Mouse (Mus musculus): ENCODE measurements around the gene Park7.
A peak's percentile ranks its signal among the peaks of the same experiment; 100 is the strongest.

Park7 gene

GRCm38 (mm10) chr4:150914290-150914733, at the start of gene Park7, which contains the start of gene Tnfrsf9:
Gene Park7, minus strand, starts transcription at chr4:150914437.
Gene Tnfrsf9, plus strand, starts transcription at chr4:150914562.
- peak; percentile 99 for DNase-seq (ENCODE audit: low read depth, low spot score)

DNA sequence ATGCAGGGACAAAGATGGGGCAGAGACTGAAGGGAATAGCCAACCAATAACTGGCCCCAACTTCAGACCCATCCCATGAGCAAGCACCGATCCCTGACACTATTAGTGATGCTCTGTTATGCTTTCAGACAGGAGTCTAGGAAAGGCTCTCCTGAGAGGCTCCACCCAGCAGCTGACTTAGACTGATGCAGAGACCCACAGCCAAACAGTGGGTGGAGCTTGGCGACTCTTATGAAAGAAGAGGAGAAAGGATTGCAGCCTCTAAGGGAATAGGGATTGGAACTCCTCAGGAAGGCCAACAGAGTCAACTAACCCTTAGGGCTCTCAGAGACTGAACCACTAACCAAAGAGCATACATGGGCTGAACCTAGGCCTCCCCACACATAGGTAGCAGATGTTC, 49.5 kb upstream of the Park7 start:
- DNase-seq (ENCODE audit: low read depth, low spot score): no peak

DNA sequence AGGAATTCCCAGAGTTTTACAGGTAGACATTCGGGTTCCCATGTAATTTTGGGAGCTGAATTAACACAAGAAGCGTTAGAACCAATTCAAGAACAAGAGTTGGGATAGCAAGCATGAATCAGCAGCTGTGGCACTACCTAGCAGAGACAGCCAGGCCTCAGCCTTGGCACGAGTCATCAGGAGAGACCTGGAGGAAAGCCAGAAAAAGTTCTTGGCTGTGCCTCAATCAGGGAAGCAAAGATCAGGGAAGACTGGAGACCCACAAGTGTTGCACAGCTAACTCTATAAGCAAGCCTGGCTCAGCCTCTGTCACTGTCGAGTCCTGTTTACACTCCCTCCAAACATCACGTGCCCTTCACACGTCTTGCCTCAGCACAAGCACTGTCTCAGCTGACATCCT, 48.0 kb upstream of the Park7 start:
- no peak for DNase-seq (ENCODE audit: low read depth, low spot score)

DNA sequence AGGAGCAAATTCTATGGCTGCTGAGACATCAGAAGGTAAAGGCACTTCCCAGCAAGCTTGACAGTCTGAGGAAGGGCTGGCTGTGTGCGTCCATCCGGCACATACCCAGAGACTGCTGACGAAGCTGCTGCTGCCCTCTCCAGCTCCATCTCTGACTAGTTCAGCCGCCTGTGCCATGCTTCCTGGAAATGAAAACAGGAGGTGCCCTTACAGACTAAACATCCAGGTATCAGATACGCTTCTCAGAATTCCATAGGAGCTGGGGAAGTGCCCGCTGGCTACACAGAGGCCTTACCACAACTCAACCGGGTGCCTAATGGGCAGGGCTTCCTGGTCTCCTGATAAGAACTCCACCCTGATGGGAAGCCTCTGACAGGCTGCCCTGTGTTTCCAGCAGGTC, 44.3 kb upstream of the Park7 start:
- DNase-seq (ENCODE audit: low read depth, low spot score): no peak

- DNase-seq (ENCODE audit: low read depth, low spot score): no peak
These were observed 42.8 kb upstream of the Park7 start for GRCm38 (mm10) chr4:150957106-150957458.

DNA sequence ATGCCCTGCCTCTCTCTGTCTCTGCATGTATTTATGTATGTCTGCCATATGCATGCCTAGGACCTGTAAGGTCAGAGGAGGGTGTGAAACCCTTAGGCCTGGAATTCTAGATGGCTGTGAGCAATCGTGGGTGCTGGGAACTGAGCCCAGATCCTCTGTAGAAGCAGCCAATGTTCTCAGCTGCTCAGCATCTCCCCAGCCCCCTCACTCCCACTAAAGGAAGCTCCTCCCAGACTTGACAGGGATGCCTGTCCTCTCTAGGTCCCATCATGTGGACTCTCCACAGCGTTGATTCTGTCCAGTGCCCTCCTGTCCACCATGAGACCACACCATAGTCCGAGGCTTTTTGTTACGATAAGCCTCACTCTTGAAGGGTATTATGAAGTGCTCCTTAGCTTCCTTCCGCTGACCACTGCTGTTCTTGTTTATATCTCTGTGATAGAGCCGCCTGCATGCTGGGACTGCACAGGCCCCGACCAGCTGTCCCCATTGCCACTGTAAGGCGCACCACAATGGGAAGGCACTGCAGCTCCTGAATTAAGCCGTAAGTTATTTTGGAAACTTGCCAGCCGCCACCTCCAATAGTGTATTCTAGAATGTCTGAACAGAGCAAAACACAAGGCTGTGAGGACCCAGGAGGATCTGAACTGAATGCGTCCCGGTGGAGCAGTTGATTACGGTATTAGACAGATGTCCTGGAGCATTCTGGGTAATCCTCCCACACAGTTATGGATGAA, 42.3 kb upstream of the Park7 start:
- no peak for DNase-seq (ENCODE audit: low read depth, low spot score)

- DNase-seq (ENCODE audit: low read depth, low spot score): peak; percentile 70
These were observed 36.7 kb upstream of the Park7 start for GRCm38 (mm10) chr4:150950972-150951371.

DNA sequence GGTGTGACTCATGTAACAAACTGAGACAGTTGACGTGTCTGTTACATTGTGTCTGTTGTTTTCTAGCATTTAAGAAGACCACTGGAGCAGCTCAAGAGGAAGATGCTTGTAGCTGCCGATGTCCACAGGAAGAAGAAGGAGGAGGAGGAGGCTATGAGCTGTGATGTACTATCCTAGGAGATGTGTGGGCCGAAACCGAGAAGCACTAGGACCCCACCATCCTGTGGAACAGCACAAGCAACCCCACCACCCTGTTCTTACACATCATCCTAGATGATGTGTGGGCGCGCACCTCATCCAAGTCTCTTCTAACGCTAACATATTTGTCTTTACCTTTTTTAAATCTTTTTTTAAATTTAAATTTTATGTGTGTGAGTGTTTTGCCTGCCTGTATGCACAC, 30.5 kb upstream of the Park7 start:
- DNase-seq (ENCODE audit: low read depth, low spot score): no peak

GRCm38 (mm10) chr4:150939991-150940651, 25.9 kb upstream of the Park7 start:
- DNase-seq (ENCODE audit: low read depth, low spot score): peak; percentile 85

GRCm38 (mm10) chr4:150938063-150938452, 23.8 kb upstream of the Park7 start:
- peak; percentile 79 for DNase-seq (ENCODE audit: low read depth, low spot score)

DNA sequence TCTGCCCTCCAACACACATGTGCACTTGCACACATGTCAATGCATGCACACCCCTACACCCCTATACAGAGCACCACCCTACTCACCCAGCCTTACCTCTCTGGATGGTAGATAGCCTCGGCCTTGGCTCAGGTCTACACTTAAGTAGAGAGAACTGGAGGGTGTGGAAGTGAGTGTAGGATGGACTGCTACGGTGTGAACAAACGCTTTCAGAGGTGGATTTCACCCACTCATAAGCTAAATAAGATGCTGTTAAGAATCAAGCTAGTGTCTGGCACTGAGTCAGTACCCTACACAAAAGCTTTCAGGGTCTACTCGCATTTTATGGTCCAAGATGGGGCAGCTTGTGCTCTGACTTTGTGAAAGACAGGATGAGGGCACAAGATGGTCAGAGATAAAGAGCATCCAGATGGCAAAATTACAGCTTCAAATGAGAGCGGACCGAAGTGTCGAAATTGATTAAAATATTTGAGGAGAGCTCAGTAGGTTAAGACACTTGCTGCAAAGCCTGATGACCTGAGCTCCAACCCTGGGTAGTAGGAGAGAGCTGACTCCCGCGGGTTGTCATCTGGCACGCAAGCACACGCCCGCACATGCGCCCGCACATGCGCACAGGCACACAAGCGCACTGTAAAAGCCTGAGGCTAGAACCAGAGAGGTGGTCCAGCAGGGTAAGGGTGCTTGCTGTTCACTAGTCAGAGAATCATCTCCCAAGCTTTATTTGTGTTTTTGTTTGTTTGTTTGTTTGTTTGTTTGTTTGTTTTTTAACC, 23.2 kb upstream of the Park7 start:
- peak; percentile 77 for DNase-seq (ENCODE audit: low read depth, low spot score)

DNA sequence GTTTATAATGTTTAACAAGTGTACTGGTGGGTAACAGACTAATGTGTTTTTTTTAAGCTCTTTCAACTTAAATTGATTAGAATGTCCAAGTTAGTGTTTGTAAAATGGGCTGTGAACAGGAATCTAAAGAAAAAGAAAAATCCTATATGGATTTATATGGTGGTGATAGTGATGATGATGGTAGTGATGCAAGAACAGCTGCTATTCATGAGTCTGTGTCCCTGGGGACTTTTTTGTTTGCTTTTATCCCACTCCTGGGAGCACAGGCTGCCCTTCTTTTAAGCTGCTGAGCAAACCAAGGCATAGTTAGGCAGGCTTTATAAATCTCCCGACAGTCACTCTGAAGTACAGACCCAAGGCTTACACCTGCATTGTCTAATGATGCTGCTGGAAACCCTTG, 19.3 kb upstream of the Park7 start:
- no peak for DNase-seq (ENCODE audit: low read depth, low spot score)

GRCm38 (mm10) chr4:150927789-150928188, 13.6 kb upstream of the Park7 start:
- peak; percentile 75 for DNase-seq (ENCODE audit: low read depth, low spot score)

DNA sequence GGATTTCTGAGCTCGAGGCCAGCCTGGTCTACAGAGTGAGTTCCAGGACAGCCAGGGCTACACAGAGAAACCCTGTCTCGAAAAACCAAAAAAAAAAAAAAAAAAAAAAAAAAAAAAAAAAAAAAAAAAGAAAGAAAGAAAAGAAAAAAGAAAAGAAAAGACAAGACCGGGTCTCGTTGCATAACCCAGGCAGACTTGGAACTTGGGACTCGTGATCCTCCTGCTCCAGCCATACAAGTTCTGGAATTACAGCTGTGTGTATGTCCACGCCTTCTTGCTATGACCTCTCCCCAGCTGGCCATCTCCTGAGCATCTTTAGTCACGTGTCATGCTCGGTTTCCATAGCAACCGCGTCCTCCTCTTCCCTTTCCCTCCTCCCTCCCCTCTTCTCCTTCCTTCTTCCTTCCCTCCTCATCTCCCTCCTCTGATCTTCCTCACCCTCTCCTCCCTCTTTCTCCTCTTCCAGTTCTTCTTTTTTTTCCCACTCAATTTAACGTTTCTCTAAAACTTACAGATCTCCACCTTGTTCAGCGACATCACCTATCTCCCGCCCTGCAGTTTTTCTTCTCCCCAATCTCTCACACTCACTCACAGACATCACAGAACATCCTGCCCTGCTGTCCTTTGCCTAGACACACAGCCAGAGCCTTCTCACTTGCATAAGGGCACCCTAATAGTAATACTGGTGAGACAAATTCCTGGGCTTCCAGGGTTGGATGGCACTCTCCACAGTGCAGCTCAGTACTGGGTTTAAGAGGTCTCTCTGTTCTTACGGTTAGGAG, 12.9 kb upstream of the Park7 start:
- peak; percentile 76 for DNase-seq (ENCODE audit: low read depth, low spot score)

- DNase-seq (ENCODE audit: low read depth, low spot score): peak; percentile 76
These were observed 11.7 kb upstream of the Park7 start for GRCm38 (mm10) chr4:150925923-150926322.

- DNase-seq (ENCODE audit: low read depth, low spot score): peak; percentile 75
These were observed 10.7 kb upstream of the Park7 start for GRCm38 (mm10) chr4:150924936-150925335.

GRCm38 (mm10) chr4:150924308-150924707, 10.1 kb upstream of the Park7 start:
- DNase-seq (ENCODE audit: low read depth, low spot score): peak; percentile 82

DNA sequence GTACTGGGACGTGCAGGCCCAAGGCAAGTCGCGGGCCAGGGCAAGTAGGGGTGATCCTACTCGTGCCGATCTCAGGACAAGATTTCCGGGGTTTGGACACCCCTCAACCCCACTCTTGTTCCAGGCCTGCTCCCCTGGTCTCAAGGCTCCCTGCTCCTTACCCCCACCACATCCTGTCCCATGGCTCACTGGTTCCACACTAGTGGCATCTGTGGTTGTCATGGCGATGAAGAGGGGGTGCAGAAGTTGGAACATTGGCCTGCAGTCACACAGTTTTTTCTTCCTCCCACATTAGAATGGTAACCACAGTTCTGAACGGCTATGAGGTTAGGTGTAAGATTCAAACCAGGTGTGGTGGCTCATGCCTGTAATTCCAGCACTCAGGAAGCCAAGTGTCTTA, 7.0 kb upstream of the Park7 start:
- DNase-seq (ENCODE audit: low read depth, low spot score): peak; percentile 74

- DNase-seq (ENCODE audit: low read depth, low spot score): peak; percentile 63
These were observed 3.2 kb upstream of the Park7 start for GRCm38 (mm10) chr4:150917336-150918027.

- DNase-seq (ENCODE audit: low read depth, low spot score): peak; percentile 89
These were observed 1.1 kb upstream of the Park7 start for GRCm38 (mm10) chr4:150915181-150915906.
